Mouse (Mus musculus) MEL (cell line): ENCODE data around the gene Prss38. TPM values are rescaled to one million over a fixed set of nuclear protein-coding genes. Genes with fewer than 3 reads are reported as not detected.

Source experiments
- DNase-seq: peaks from one replicate; pipeline ENCODE4 v3.0.0; 2011; ENCODE audit warnings: low read depth, low spot score
- H3K27ac ChIP-seq: 2 replicates; pipeline ENCODE4 v1.5.1; 2012; ENCODE audit warnings: low read depth, mild to moderate bottlenecking, control low read depth, low read length, moderate library complexity; ENCODE audit not compliant: control insufficient read depth
- H3K27me3 ChIP-seq, 2 experiments: fragments of 150-350 bp in 1 of 2; sonication (generic) in 1 of 2; 2 replicates each; pipeline ENCODE4 v1.6.1; 2012; ENCODE audit warnings: low read length in 2 of 2, mild to moderate bottlenecking in 2 of 2, improper control_type of control experiment in 1 of 2, moderate library complexity in 1 of 2; ENCODE audit not compliant: insufficient read depth in 2 of 2, control insufficient read depth in 1 of 2
- H3K36me3 ChIP-seq, 2 experiments: 2 replicates each; pipeline ENCODE4 v1.6.1; 2012 to 2014; ENCODE audit warnings: low read length in 2 of 2, improper control_type of control experiment in 1 of 2, inconsistent platforms in 1 of 2, mild to moderate bottlenecking in 1 of 2; ENCODE audit not compliant: insufficient read depth in 2 of 2, control insufficient read depth in 1 of 2
- H3K4me1 ChIP-seq, 2 experiments: fragments of 150-350 bp in 1 of 2; sonication (generic) in 1 of 2; 2 replicates each; pipeline ENCODE4 v1.6.1; 2012; ENCODE audit warnings: low read length in 2 of 2, improper control_type of control experiment in 1 of 2, mild to moderate bottlenecking in 1 of 2; ENCODE audit not compliant: insufficient read depth in 2 of 2, control insufficient read depth in 1 of 2
- H3K4me3 ChIP-seq, 2 experiments: fragments of 150-350 bp in 1 of 2; sonication (generic) in 1 of 2; 2 replicates each; pipeline ENCODE4 v1.5.1; 2012; ENCODE audit warnings: low read depth in 2 of 2, low read length in 2 of 2, mild to moderate bottlenecking in 2 of 2, moderate library complexity in 2 of 2, control low read depth in 1 of 2, improper control_type of control experiment in 1 of 2; ENCODE audit not compliant: control insufficient read depth in 1 of 2, insufficient read depth in 1 of 2
- H3K79me2 ChIP-seq: 2 replicates; pipeline ENCODE4 v1.6.1; 2012; ENCODE audit warnings: mild to moderate bottlenecking, low read length, moderate library complexity; ENCODE audit not compliant: control insufficient read depth, poor library complexity, insufficient read depth
- H3K9ac ChIP-seq: 2 replicates; pipeline ENCODE4 v1.6.1; 2012; ENCODE audit warnings: low read depth, mild to moderate bottlenecking, control low read depth, low read length, moderate library complexity; ENCODE audit not compliant: control insufficient read depth, poor library complexity, severe bottlenecking
- H3K9me3 ChIP-seq: fragments of 150-350 bp; sonication (generic); replicated peaks from 2 replicates; pipeline ENCODE4 v1.6.1; 2012; ENCODE audit warnings: mild to moderate bottlenecking, low read length, improper control_type of control experiment, moderate library complexity; ENCODE audit not compliant: insufficient read depth
- CHD2 ChIP-seq: IDR thresholded peaks from 2 replicates; pipeline ENCODE4 v1.6.1; 2011; ENCODE audit warnings: low read length, improper control_type of control experiment
- CTCF ChIP-seq, 3 experiments: IDR thresholded peaks in 2 of 3; conservative IDR thresholded peaks in 1 of 3; 2 replicates each; pipeline ENCODE4 v1.5.1; 2011 to 2012; ENCODE audit warnings: low read length in 3 of 3, low read depth in 2 of 3, mild to moderate bottlenecking in 2 of 3, improper control_type of control experiment in 1 of 3, inconsistent platforms in 1 of 3, mixed read lengths in 1 of 3, moderate library complexity in 1 of 3; ENCODE audit not compliant: control insufficient read depth in 1 of 3, insufficient read depth in 1 of 3, poor library complexity in 1 of 3, severe bottlenecking in 1 of 3
- E2F4 ChIP-seq: IDR thresholded peaks from 2 replicates; pipeline ENCODE4 v1.6.1; 2011; ENCODE audit warnings: low read depth, low read length, improper control_type of control experiment, borderline replicate concordance
- ETS1 ChIP-seq: IDR thresholded peaks from 2 replicates; pipeline ENCODE4 v1.6.1; 2012; ENCODE audit warnings: low read depth, mild to moderate bottlenecking, inconsistent platforms, low read length, improper control_type of control experiment, moderate library complexity
- GABPA ChIP-seq: IDR thresholded peaks from 2 replicates; pipeline ENCODE4 v1.6.1; 2012; ENCODE audit warnings: low read depth, mild to moderate bottlenecking, inconsistent platforms, low read length, improper control_type of control experiment, moderate library complexity
- GATA1 ChIP-seq: IDR thresholded peaks from 2 replicates; pipeline ENCODE4 v1.6.1; 2011; ENCODE audit warnings: low read depth, low read length, improper control_type of control experiment
- HCFC1 ChIP-seq: IDR thresholded peaks from 2 replicates; pipeline ENCODE4 v1.6.1; 2012; ENCODE audit warnings: low read depth, mild to moderate bottlenecking, inconsistent platforms, low read length, improper control_type of control experiment, moderate library complexity
- JUND ChIP-seq: IDR thresholded peaks from 2 replicates; pipeline ENCODE4 v1.6.1; 2011; ENCODE audit warnings: low read depth, mild to moderate bottlenecking, improper control_type of control experiment, low read length
- KAT2A ChIP-seq: conservative IDR thresholded peaks from 2 replicates; pipeline ENCODE4 v1.6.1; 2012; ENCODE audit warnings: low read depth, low read length, improper control_type of control experiment, inconsistent platforms
- MAZ ChIP-seq: IDR thresholded peaks from 2 replicates; pipeline ENCODE4 v1.6.1; 2012; ENCODE audit warnings: low read depth, mild to moderate bottlenecking, inconsistent platforms, low read length, improper control_type of control experiment
- MEF2A ChIP-seq: IDR thresholded peaks from 2 replicates; pipeline ENCODE4 v1.6.1; 2014; ENCODE audit warnings: low read depth, mild to moderate bottlenecking, inconsistent platforms, low read length, improper control_type of control experiment; ENCODE audit not compliant: poor library complexity, insufficient replicate concordance, severe bottlenecking; ENCODE audit errors: extremely low read depth
- MYB ChIP-seq: IDR thresholded peaks from 2 replicates; pipeline ENCODE4 v1.6.1; 2011; ENCODE audit warnings: mild to moderate bottlenecking, low read depth, low read length, improper control_type of control experiment
- MYC ChIP-seq: IDR thresholded peaks from 2 replicates; pipeline ENCODE4 v1.6.1; 2011; ENCODE audit warnings: low read depth, mild to moderate bottlenecking, low read length, improper control_type of control experiment, moderate library complexity
- NRF1 ChIP-seq: IDR thresholded peaks from 2 replicates; pipeline ENCODE4 v1.6.1; 2014; ENCODE audit warnings: low read depth, mild to moderate bottlenecking, inconsistent platforms, low read length, improper control_type of control experiment, moderate library complexity; ENCODE audit not compliant: poor library complexity, insufficient read depth, severe bottlenecking
- POLR2A ChIP-seq, 2 experiments: IDR thresholded peaks; 2 replicates each; pipeline ENCODE4 v1.6.1; 2011 to 2012; ENCODE audit warnings: low read length in 2 of 2, mild to moderate bottlenecking in 2 of 2, control low read depth in 1 of 2, improper control_type of control experiment in 1 of 2, low read depth in 1 of 2, moderate library complexity in 1 of 2; ENCODE audit not compliant: control insufficient read depth in 1 of 2, insufficient read depth in 1 of 2, poor library complexity in 1 of 2
- POLR2AphosphoS5 ChIP-seq: IDR thresholded peaks from 2 replicates; pipeline ENCODE4 v1.6.1; 2012; ENCODE audit warnings: low read depth, borderline replicate concordance, mild to moderate bottlenecking, inconsistent platforms, low read length, moderate library complexity, mixed read lengths
- RAD21 ChIP-seq: IDR thresholded peaks from 2 replicates; pipeline ENCODE4 v1.6.1; 2011; ENCODE audit warnings: mild to moderate bottlenecking, low read depth, low read length, improper control_type of control experiment
- RCOR1 ChIP-seq: IDR thresholded peaks from 2 replicates; pipeline ENCODE4 v1.6.1; 2012; ENCODE audit warnings: low read depth, mild to moderate bottlenecking, inconsistent platforms, low read length, improper control_type of control experiment
- SMC3 ChIP-seq: IDR thresholded peaks from 2 replicates; pipeline ENCODE4 v1.6.1; 2011; ENCODE audit warnings: low read depth, low read length, improper control_type of control experiment
- TAL1 ChIP-seq: IDR thresholded peaks from 2 replicates; pipeline ENCODE4 v1.6.1; 2012; ENCODE audit warnings: mild to moderate bottlenecking, inconsistent platforms, low read length, moderate library complexity, mixed read lengths
- TBP ChIP-seq: IDR thresholded peaks from 2 replicates; pipeline ENCODE4 v1.8.0; 2011; ENCODE audit warnings: low read depth, low read length, improper control_type of control experiment
- TCF12 ChIP-seq: IDR thresholded peaks from 2 replicates; pipeline ENCODE4 v1.6.1; 2014; ENCODE audit warnings: low read depth, mild to moderate bottlenecking, inconsistent platforms, low read length, improper control_type of control experiment, moderate library complexity
- UBTF ChIP-seq: IDR thresholded peaks from 2 replicates; pipeline ENCODE4 v1.6.1; 2012; ENCODE audit warnings: low read depth, mild to moderate bottlenecking, inconsistent platforms, low read length, improper control_type of control experiment, moderate library complexity, borderline replicate concordance; ENCODE audit not compliant: insufficient read depth
- USF1 ChIP-seq: IDR thresholded peaks from 2 replicates; pipeline ENCODE4 v1.6.1; 2014; ENCODE audit warnings: low read depth, mild to moderate bottlenecking, inconsistent platforms, low read length, improper control_type of control experiment, moderate library complexity
- USF2 ChIP-seq, 2 experiments: IDR thresholded peaks; 2 replicates each; pipeline ENCODE4 v1.6.1; 2011 to 2012; ENCODE audit warnings: improper control_type of control experiment in 2 of 2, low read length in 2 of 2, borderline replicate concordance in 1 of 2, inconsistent platforms in 1 of 2, low read depth in 1 of 2, mild to moderate bottlenecking in 1 of 2; ENCODE audit not compliant: insufficient read depth in 1 of 2
- ZC3H11A ChIP-seq: IDR thresholded peaks from 2 replicates; pipeline ENCODE4 v1.6.1; 2012; ENCODE audit warnings: low read depth, mild to moderate bottlenecking, inconsistent platforms, low read length, improper control_type of control experiment
- polyA plus RNA-seq, 2 experiments: library from polyadenylated mRNA; stranded (reverse) in 1 of 2; unstranded in 1 of 2; fragments of >175 nt in 1 of 2; fragments of >200 nt in 1 of 2; gene quantifications; 2 replicates each; pipeline versions ENCODE4 v1.2.1 to v1.2.4; 2012; ENCODE audit warnings: low replicate concordance in 2 of 2, low read depth in 1 of 2; ENCODE audit not compliant: insufficient read length in 2 of 2, insufficient read depth in 1 of 2, missing spikeins in 1 of 2
- total RNA-seq: library from RNA; depleted of rRNA; stranded (reverse); fragments of 300-350 nt; gene quantifications from 2 replicates; pipeline ENCODE4 v1.2.3, GENCODE M21; 2012

Gene Prss38
- total and polyA plus RNA-seq, 3 experiments = not detected

DNA sequence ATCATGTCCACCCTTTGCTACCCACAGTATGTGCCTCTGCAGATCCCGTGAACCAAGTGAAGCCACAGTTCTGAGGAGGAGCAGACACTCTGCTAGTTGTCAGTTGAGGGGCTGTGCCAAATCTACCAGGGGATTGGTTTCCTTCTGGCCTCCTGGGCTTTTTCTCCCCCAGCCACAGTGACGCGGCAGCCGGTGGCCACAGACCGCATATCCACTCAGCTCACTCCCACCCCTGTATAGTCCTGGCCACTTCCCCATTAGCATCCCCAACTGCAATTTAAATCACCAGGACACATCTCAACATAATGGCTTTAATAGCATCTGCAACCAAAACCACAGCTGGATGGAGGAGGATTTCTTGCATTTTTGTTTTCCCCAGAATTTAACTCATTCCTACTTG, 43.3 kb upstream of the Prss38 start:
- Histone ChIP-seq H3K4me1 (no peaks in the 10 kb centered on the region), H3K9me3 (no peaks in the 10 kb centered on the region), H3K27ac (no peak overlapping the region), H3K9ac (no peak overlapping the region), H3K4me3 (no peak overlapping the region), H3K36me3 (peaks cover 0 to 13% of the 10 kb centered on the region in 2 experiments; a peak in 2 of 4 replicates), H3K27me3 (no peaks in the 10 kb centered on the region), H3K79me2 (no peaks in the 10 kb centered on the region)
- DNase-seq = peak; percentile 23
- TF ChIP-seq TCF12 = no peak
- TF ChIP-seq MYB = no peak
- no peak for TF ChIP-seq CTCF (IDR thresholded peaks at IDR 0.05 in 2 of 3, conservative IDR thresholded peaks at IDR 0.05 in 1 of 3; ENCODE audit: control insufficient read depth in 1 of 3, insufficient read depth in 1 of 3, low read depth in 2 of 3, low read length in 3 of 3, poor library complexity in 1 of 3, severe bottlenecking in 1 of 3)
- no peak for TF ChIP-seq GABPA
- TF ChIP-seq SMC3 = no peak
- no peak for TF ChIP-seq RAD21
- TF ChIP-seq TAL1 = no peak
- TF ChIP-seq NRF1 = no peak
- TF ChIP-seq HCFC1 = no peak
- no peak for TF ChIP-seq TBP
- TF ChIP-seq USF1 = no peak
- TF ChIP-seq MEF2A = no peak
- no peak for TF ChIP-seq POLR2A (IDR thresholded peaks at IDR 0.05; ENCODE audit: control insufficient read depth in 1 of 2, insufficient read depth in 1 of 2, low read depth in 1 of 2, low read length in 2 of 2, poor library complexity in 1 of 2)
- no peak for TF ChIP-seq CHD2
- no peak for TF ChIP-seq JUND
- TF ChIP-seq GATA1 = no peak
- TF ChIP-seq E2F4 = no peak

- H3K9me3 ChIP-seq = no peaks in the 10 kb centered on the region
- no peak overlapping the region for H3K27ac ChIP-seq
- H3K9ac ChIP-seq = no peak overlapping the region
- DNase-seq = no peak
- H3K79me2 ChIP-seq = no peaks in the 10 kb centered on the region; the same call in 1 of the 2 replicates
- H3K27me3 ChIP-seq = no peaks in the 10 kb centered on the region
- peaks cover 6 to 8% of the 10 kb centered on the region in 2 experiments; a peak in 3 of 4 replicates for H3K4me1 ChIP-seq
- no peak overlapping the region for H3K4me3 ChIP-seq
- H3K36me3 ChIP-seq = peaks cover 7 to 8% of the 10 kb centered on the region in 2 experiments; a peak in 3 of 4 replicates
- TF ChIP-seq TBP (no peak), KAT2A (no peak), ETS1 (no peak), NRF1 (no peak), POLR2AphosphoS5 (no peak), HCFC1 (no peak), POLR2A (IDR thresholded peaks at IDR 0.05; ENCODE audit: control insufficient read depth in 1 of 2, insufficient read depth in 1 of 2, low read depth in 1 of 2, low read length in 2 of 2, poor library complexity in 1 of 2) (no peak), CHD2 (no peak), UBTF (no peak), MYB (no peak), MYC (no peak), MAZ (no peak), CTCF (IDR thresholded peaks at IDR 0.05 in 2 of 3, conservative IDR thresholded peaks at IDR 0.05 in 1 of 3; ENCODE audit: control insufficient read depth in 1 of 3, insufficient read depth in 1 of 3, low read depth in 2 of 3, low read length in 3 of 3, poor library complexity in 1 of 3, severe bottlenecking in 1 of 3) (no peak), RAD21 (no peak), E2F4 (no peak), ZC3H11A (no peak), RCOR1 (no peak), USF2 (IDR thresholded peaks at IDR 0.05; ENCODE audit: borderline replicate concordance in 1 of 2, insufficient read depth in 1 of 2, low read depth in 1 of 2, low read length in 2 of 2) (no peak)
These were observed 37.8 kb upstream of the Prss38 start for GRCm38 (mm10) chr11:59412999-59413863.
